Comparison of ENCODE assay signal across 9 mouse cellular contexts in genomic region chrX:73685629-73686028, GRCm38 (mm10). TPM values are rescaled to one million over a fixed set of nuclear protein-coding genes. Genes with fewer than 3 reads are reported as not detected.
DNase-seq lines count a peak whose midpoint lies in the region.
"Had no signal": no experiment of that assay in that cellular context is flagged by ENCODE, and none has a peak within 500 bp of the region (broad histone marks: within the 10 kb centered on the region; RNA-seq: fewer than 3 reads in every experiment).

No protein-coding gene starts in this region.

- peak; percentile 51 for DNase-seq in urinary bladder, postnatal 14 days (ENCODE audit: low spot score)
- DNase-seq in urinary bladder, postnatal 10 days (ENCODE audit: low spot score), result no peak
- peak; percentile 22 to 25 for DNase-seq in cerebellum, postnatal 14 days
- peak; percentile 29 to 50 for DNase-seq in heart, postnatal 14 days
- DNase-seq in yolk sac, embryonic 10.5 days (ENCODE audit: low spot score), result peak; percentile 7
- DNase-seq in layer of hippocampus, adult 9-10 months (ENCODE audit: low spot score), result no peak
- no peak for DNase-seq in layer of hippocampus, adult 11-12 months (ENCODE audit: low spot score)
- DNase-seq in embryo, embryonic 11 days, result no peak

- intact Hi-C loops in heart, postnatal 14 days (cut with DNase I), result no loop called here

RNA-seq across cellular contexts. Expression of gene Slc6a8, which starts 12.7 kb away (rescaled TPM):
- total RNA-seq in heart, postnatal 14 days (2021), result 100 to 1,000 TPM; 109 to 112 TPM
- total RNA-seq: neutrophil, adult 5-6 weeks had no signal

RNA-seq across cellular contexts. Expression of gene Pnck, which starts 25.7 kb away (rescaled TPM):
- total RNA-seq in heart, postnatal 14 days (2021), result 1 to 10 TPM; 4.3 to 6.8 TPM
- total RNA-seq: neutrophil, adult 5-6 weeks had no signal

RNA-seq across cellular contexts. Expression of gene Bcap31, which starts 30.3 kb away (rescaled TPM):
- total RNA-seq in heart, postnatal 14 days (2021), result 10 to 100 TPM; 75.8 to 89.6 TPM

RNA-seq across cellular contexts. Expression of gene Abcd1, which starts 30.8 kb away (rescaled TPM):
- 10 to 100 TPM; 27.8 TPM for total RNA-seq in heart, postnatal 14 days (2021)

RNA-seq across cellular contexts. Expression of gene Dusp9, which starts 46.4 kb away (rescaled TPM):
- not detected for total RNA-seq in heart, postnatal 14 days (2021)
- total RNA-seq: neutrophil, adult 5-6 weeks had no signal

Comparison
In these comparisons a context has a peak if more than half of its experiments do, and no peak if none do; other contexts are left out.
1. DNase-seq: peak in urinary bladder, postnatal 14 days (single experiment), cerebellum, postnatal 14 days (2 of 2), heart, postnatal 14 days (2 of 2) and yolk sac, embryonic 10.5 days (single experiment); none in urinary bladder, postnatal 10 days (single experiment), layer of hippocampus, adult 9-10 months (single experiment), layer of hippocampus, adult 11-12 months (single experiment) and embryo, embryonic 11 days (single experiment).